Mouse (Mus musculus) forebrain, embryonic 13.5 days (tissue): ENCODE results near the gene Gsc. TPM values are rescaled to one million over a fixed set of nuclear protein-coding genes. Genes with fewer than 3 reads are reported as not detected.

ENCODE experiments used
- ATAC-seq: fragments of 200-750 bp; cut with Nextera tagmentation; 2 replicates; pipeline ENCODE4 v1.8.0; 2017
- H3K27ac ChIP-seq: fragments of 300-500 bp; sonication (generic); 2 replicates; pipeline ENCODE4 v1.5.1; 2015; ENCODE audit warnings: inconsistent platforms, mild to moderate bottlenecking, moderate library complexity
- H3K27me3 ChIP-seq: fragments of 300-500 bp; sonication (generic); 2 replicates; pipeline ENCODE4 v1.6.1; 2015; ENCODE audit warnings: mild to moderate bottlenecking, inconsistent platforms
- H3K36me3 ChIP-seq: fragments of 300-500 bp; sonication (generic); 2 replicates; pipeline ENCODE4 v1.6.1; 2015; ENCODE audit warnings: mild to moderate bottlenecking, inconsistent platforms; ENCODE audit not compliant: poor library complexity, severe bottlenecking
- H3K4me1 ChIP-seq: fragments of 300-500 bp; sonication (generic); 2 replicates; pipeline ENCODE4 v1.6.1; 2015; ENCODE audit warnings: inconsistent platforms
- H3K4me2 ChIP-seq: fragments of 300-500 bp; sonication (generic); 2 replicates; pipeline ENCODE4 v1.6.1; 2015; ENCODE audit warnings: inconsistent platforms, mild to moderate bottlenecking, moderate library complexity
- H3K4me3 ChIP-seq: fragments of 300-500 bp; sonication (generic); 2 replicates; pipeline ENCODE4 v1.5.1; 2015; ENCODE audit warnings: mild to moderate bottlenecking, inconsistent platforms
- H3K9ac ChIP-seq: fragments of 300-500 bp; sonication (generic); 2 replicates; pipeline ENCODE4 v1.6.1; 2015; ENCODE audit warnings: mild to moderate bottlenecking, inconsistent platforms
- H3K9me3 ChIP-seq: fragments of 300-500 bp; sonication (generic); replicated peaks from 2 replicates; pipeline ENCODE4 v1.6.1; 2016; ENCODE audit warnings: inconsistent platforms
- WGBS: fragments of 180-500 bp; shearing (Covaris S2); methylation state at CpG from one replicate; pipeline ENCODE4 v1.1.7; 2015; 5-methylcytosine and 5-hydroxymethylcytosine counted together
- polyA plus RNA-seq: library from polyadenylated mRNA; unstranded; fragments of >200 nt; fragmentation: Nextera tagmentation; extraction: Ambion mirVana; gene quantifications from 2 replicates; pipeline ENCODE4 v1.2.1, GENCODE M21; 2015

Gsc gene
- polyA plus RNA-seq, result 0.42 TPM in 1 of 2 replicates, not detected in the other

GRCm38 (mm10) chr12:104472601-104473424 lies at the start of gene Gsc:
Gsc (minus strand) TSS chr12:104473330.
- H3K27ac ChIP-seq, result no peak within 1 kb of the TSS
- no peaks in the 10 kb centered on the region for H3K9me3 ChIP-seq
- peak within 1 kb of the TSS; percentile 81 for H3K4me2 ChIP-seq
- peaks cover 99% of the 10 kb centered on the region for H3K27me3 ChIP-seq
- under 1% methylated on average over 85 of the region's 97 CpGs for WGBS
- H3K36me3 ChIP-seq, result no peaks in the 10 kb centered on the region
- H3K4me1 ChIP-seq, result peaks cover 42% of the 10 kb centered on the region
- peak; percentile 65 for ATAC-seq
- H3K9ac ChIP-seq, result peak within 1 kb of the TSS; percentile 50; the same call in 1 of the 2 replicates
- peak within 1 kb of the TSS; percentile 48 for H3K4me3 ChIP-seq

DNA sequence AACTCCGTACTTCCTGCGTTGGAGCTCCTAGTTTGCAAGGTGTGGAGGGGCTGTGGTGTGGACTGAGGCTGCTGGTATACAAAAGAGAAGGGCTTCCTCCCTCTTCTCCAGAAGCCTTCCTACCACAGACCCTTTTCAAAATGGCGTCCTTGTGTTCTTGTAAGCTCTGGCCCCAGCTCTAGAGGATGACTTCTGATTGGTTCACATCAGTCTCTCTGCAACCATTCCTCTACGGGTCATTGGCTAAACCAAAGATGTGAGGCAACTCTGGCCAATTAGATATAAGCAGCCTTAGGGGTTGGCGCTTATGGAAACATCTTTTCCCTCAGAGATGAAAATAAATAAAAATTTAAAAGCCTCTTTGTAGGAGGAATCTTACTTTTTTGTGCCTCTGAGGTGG lies 46.6 kb upstream of the Gsc start:
- no peaks in the 10 kb centered on the region for H3K36me3 ChIP-seq
- WGBS, result 90% methylated on average over 5 of the region's 5 CpGs
- H3K9me3 ChIP-seq, result peaks cover 4% of the 10 kb centered on the region; the same call in 1 of the 2 replicates
- no peak for ATAC-seq
- H3K27me3 ChIP-seq, result no peaks in the 10 kb centered on the region
- H3K4me2 ChIP-seq, result no peak overlapping the region
- H3K4me1 ChIP-seq, result no peaks in the 10 kb centered on the region
- H3K9ac ChIP-seq, result no peak overlapping the region
- no peak overlapping the region for H3K4me3 ChIP-seq
- H3K27ac ChIP-seq, result no peak overlapping the region

- Histone ChIP-seq H3K4me1 (no peaks in the 10 kb centered on the region), H3K4me2 (no peak overlapping the region), H3K36me3 (no peaks in the 10 kb centered on the region), H3K9ac (no peak overlapping the region), H3K27ac (no peak overlapping the region), H3K27me3 (no peaks in the 10 kb centered on the region), H3K9me3 (no peaks in the 10 kb centered on the region), H3K4me3 (no peak overlapping the region)
- no peak for ATAC-seq
- WGBS, result 40% methylated on average over 7 of the region's 7 CpGs
Measured at GRCm38 (mm10) chr12:104507911-104508310, 34.8 kb upstream of the Gsc start.

DNA sequence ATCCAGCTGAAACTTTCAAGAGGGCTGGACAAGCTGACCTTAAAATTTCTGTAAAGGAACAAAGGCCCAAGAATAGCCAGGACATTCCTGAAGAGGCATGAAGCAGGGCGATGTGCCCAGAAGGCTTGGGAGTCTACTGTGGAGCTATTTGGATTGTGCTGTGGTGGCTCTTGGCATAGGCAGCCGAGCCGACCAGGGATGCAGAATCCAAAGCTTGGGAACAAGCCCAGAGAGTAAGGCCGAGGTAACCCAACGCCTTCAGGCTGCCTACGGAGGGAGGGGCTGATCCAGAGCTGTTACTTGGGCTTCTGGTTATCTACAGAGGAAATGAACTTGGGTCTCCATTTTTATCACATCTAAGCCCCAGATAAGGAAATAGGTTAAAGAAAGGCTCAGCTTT lies 18.9 kb upstream of the Gsc start:
- 69% methylated on average over 6 of the region's 6 CpGs for WGBS
- Histone ChIP-seq H3K9me3 (no peaks in the 10 kb centered on the region), H3K27me3 (0 out of 2 replicates have a peak, but pooled peaks cover 5% of the 10 kb centered on the region), H3K9ac (no peak overlapping the region), H3K36me3 (no peaks in the 10 kb centered on the region), H3K4me3 (no peak overlapping the region), H3K4me2 (no peak overlapping the region), H3K4me1 (no peaks in the 10 kb centered on the region), H3K27ac (no peak overlapping the region)
- ATAC-seq, result no peak

GRCm38 (mm10) chr12:104486205-104486604 lies 13.1 kb upstream of the Gsc start:
- no peaks in the 10 kb centered on the region for H3K36me3 ChIP-seq
- H3K4me3 ChIP-seq, result no peak overlapping the region
- no peak overlapping the region for H3K4me2 ChIP-seq
- peaks cover 8% of the 10 kb centered on the region for H3K27me3 ChIP-seq
- no peaks in the 10 kb centered on the region for H3K4me1 ChIP-seq
- WGBS, result 57% methylated on average over 8 of the region's 8 CpGs
- ATAC-seq, result no peak
- no peaks in the 10 kb centered on the region for H3K9me3 ChIP-seq
- no peak overlapping the region for H3K27ac ChIP-seq
- no peak overlapping the region for H3K9ac ChIP-seq

DNA sequence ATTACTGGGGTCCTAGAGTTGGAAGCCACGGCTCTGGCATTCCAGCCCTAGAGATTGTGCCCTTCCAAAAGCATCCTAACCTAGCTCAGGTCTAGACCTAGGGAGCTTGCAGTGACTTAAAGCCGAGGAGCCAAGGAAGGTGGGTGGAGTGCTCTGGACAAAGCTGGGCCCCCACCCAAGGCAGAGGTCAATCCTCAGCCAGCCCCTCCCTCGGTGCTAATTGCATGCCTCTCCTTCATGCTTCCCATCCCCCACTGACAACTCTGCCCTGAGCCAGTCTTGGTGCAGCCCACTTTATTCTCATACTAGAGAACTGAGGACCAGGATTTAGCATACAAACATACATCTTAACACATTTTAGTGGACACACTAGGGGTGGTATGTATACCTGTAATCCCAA lies 12.0 kb upstream of the Gsc start:
- H3K36me3 ChIP-seq, result no peaks in the 10 kb centered on the region
- H3K9ac ChIP-seq, result no peak overlapping the region
- H3K4me3 ChIP-seq, result no peak overlapping the region
- H3K27me3 ChIP-seq, result peaks cover 14% of the 10 kb centered on the region
- H3K9me3 ChIP-seq, result no peaks in the 10 kb centered on the region
- no peak for ATAC-seq
- no peak overlapping the region for H3K4me2 ChIP-seq
- no peaks in the 10 kb centered on the region for H3K4me1 ChIP-seq
- whole genome bisulfite sequencing, result 23% methylated on average over 3 of the region's 3 CpGs
- no peak overlapping the region for H3K27ac ChIP-seq

DNA sequence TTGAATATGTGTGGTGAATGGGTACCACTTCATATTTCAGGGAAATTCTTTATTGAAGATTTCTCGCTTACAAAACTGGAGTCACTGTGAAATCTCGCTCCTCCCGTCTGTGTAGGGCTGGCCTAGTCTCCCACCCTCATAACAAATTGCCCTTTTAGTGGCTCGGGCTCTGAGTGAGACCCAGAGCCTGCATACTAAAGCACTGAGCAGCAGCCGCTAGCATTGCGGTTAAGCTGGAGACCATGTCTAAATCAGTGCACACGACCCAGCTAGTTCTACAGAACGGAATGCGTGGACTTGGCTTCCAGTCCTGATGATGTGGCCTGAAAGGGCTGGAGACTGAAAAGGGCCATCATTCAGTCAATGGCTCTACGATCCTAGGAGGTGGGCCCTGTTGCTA lies 7.9 kb upstream of the Gsc start:
- no peak overlapping the region for H3K9ac ChIP-seq
- H3K4me1 ChIP-seq, result peaks cover 7% of the 10 kb centered on the region
- no peaks in the 10 kb centered on the region for H3K36me3 ChIP-seq
- H3K27me3 ChIP-seq, result peaks cover 52% of the 10 kb centered on the region
- no peak overlapping the region for H3K27ac ChIP-seq
- no peak for ATAC-seq
- H3K4me3 ChIP-seq, result no peak overlapping the region
- H3K9me3 ChIP-seq, result no peaks in the 10 kb centered on the region
- H3K4me2 ChIP-seq, result no peak overlapping the region
- 69% methylated on average over 10 of the region's 10 CpGs for whole genome bisulfite sequencing

DNA sequence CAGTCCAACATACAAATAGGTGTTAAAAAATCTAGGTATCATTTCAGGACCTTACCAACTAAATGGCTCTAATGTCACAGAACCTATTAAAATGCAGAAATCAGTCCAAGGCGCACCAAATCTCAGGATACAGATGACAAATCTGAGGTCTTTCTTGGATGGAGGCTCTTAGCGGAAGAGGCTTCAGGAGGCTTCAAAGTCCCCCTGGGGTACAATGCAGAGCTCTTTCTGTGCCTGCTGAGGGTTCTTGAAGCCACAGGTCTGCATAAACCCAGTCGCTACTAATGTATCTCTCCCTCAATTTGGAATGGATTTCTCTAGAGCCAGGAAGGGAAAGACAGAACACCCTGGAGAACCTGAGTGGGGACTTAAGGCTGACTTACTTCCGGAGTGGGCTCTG lies 5.1 kb upstream of the Gsc start:
- Histone ChIP-seq H3K4me1 (peaks cover 24% of the 10 kb centered on the region), H3K4me2 (no peak overlapping the region), H3K9ac (no peak overlapping the region), H3K27me3 (peaks cover 80% of the 10 kb centered on the region), H3K9me3 (no peaks in the 10 kb centered on the region), H3K36me3 (no peaks in the 10 kb centered on the region), H3K27ac (no peak overlapping the region), H3K4me3 (no peak overlapping the region)
- no peak for ATAC-seq
- WGBS, result 2% methylated on average over 4 of the region's 4 CpGs

DNA sequence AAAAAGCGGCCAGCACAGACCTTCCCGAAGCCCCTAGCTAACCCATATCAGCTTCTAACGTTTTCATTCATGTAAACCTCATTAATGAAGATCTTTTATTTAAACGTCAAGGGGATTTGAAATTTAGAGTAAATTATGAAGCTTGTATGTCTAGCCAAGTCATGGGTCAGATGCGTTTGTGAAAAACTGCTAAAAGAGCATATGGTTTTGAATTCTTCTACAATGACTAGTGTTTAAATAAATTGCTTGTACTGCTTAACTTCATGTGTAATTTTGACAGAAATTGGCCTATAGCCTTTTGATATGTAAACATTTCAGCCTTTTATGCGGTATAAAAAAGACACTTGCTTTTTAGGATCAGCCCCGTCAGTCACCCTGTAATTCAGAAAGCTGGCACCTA lies 4.4 kb upstream of the Gsc start:
- Histone ChIP-seq H3K36me3 (no peaks in the 10 kb centered on the region), H3K27me3 (peaks cover 87% of the 10 kb centered on the region), H3K9me3 (no peaks in the 10 kb centered on the region), H3K4me1 (peaks cover 31% of the 10 kb centered on the region), H3K9ac (no peak overlapping the region), H3K27ac (no peak overlapping the region), H3K4me2 (no peak overlapping the region), H3K4me3 (no peak overlapping the region)
- ATAC-seq, result no peak
- WGBS, result 1% methylated on average over 7 of the region's 7 CpGs

DNA sequence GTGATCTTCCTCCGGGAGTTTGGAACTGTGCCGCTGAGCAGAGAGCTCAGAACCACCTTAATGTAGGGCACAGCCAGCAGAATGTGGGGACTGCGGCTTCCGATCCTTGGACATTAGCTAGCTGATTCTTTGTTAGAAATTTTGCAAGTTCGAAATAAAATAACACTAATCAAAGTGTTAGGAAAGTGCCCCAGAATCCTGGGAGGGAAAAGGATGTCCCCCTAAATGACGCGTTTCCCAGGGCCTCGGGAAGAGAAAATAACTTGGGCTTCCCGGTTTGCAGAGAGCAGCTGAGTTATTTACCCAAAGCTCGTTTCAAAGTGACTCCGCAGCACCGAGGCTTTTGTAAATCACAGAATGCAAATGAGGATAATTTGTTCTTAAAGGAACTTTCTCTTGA lies 3.9 kb upstream of the Gsc start:
- H3K4me1 ChIP-seq, result peaks cover 35% of the 10 kb centered on the region
- no peak overlapping the region for H3K4me3 ChIP-seq
- under 1% methylated on average over 12 of the region's 12 CpGs for WGBS
- no peak overlapping the region for H3K27ac ChIP-seq
- no peaks in the 10 kb centered on the region for H3K36me3 ChIP-seq
- no peak overlapping the region for H3K9ac ChIP-seq
- H3K9me3 ChIP-seq, result no peaks in the 10 kb centered on the region
- no peak for ATAC-seq
- peaks cover 91% of the 10 kb centered on the region for H3K27me3 ChIP-seq
- H3K4me2 ChIP-seq, result no peak overlapping the region

- Histone ChIP-seq H3K9me3 (no peaks in the 10 kb centered on the region), H3K27me3 (peaks cover 96% of the 10 kb centered on the region), H3K4me3 (no peak overlapping the region), H3K4me2 (no peak overlapping the region; the same call in 1 of the 2 replicates), H3K9ac (no peak overlapping the region), H3K4me1 (peaks cover 46% of the 10 kb centered on the region), H3K27ac (no peak overlapping the region), H3K36me3 (no peaks in the 10 kb centered on the region)
- ATAC-seq, result no peak
- under 1% methylated on average over 21 of the region's 21 CpGs for WGBS
Measured at GRCm38 (mm10) chr12:104475946-104476345, 2.8 kb upstream of the Gsc start.

- no peaks in the 10 kb centered on the region for H3K36me3 ChIP-seq
Measured at GRCm38 (mm10) chr12:104474881-104475740, 2.0 kb upstream of the Gsc start.

More at GRCm38 (mm10) chr12:104474881-104475740, 2.0 kb upstream of the Gsc start:
- peaks cover 46% of the 10 kb centered on the region for H3K4me1 ChIP-seq
- no peak overlapping the region for H3K4me2 ChIP-seq
- WGBS, result 1% methylated on average over 22 of the region's 22 CpGs
- no peak for ATAC-seq
- H3K9me3 ChIP-seq, result no peaks in the 10 kb centered on the region
- no peak overlapping the region for H3K27ac ChIP-seq
- H3K4me3 ChIP-seq, result no peak overlapping the region
- H3K27me3 ChIP-seq, result peaks cover 96% of the 10 kb centered on the region
- no peak overlapping the region for H3K9ac ChIP-seq
